Mouse (Mus musculus): ENCODE results near the gene Plac9a. TPM values are rescaled to one million over a fixed set of nuclear protein-coding genes. Genes with fewer than 3 reads are reported as not detected.
A peak's percentile ranks its signal among the peaks of the same experiment; 100 is the strongest.

The Plac9a gene
- polyA plus RNA-seq, 1 experiment from 2014 or later: 0.53 TPM

GRCm38 (mm10) chr14:25847660-25848059, 55.2 kb downstream of the Plac9a start:
- ATAC-seq (ENCODE audit: insufficient read depth): no peak
- Histone ChIP-seq H3K9ac (no peak overlapping the region), H3K9me3 (replicated peaks) (no peaks in the 10 kb centered on the region), H3K4me3 (replicated peaks) (no peak overlapping the region), H3K4me2 (no peak overlapping the region), H3K27me3 (no peaks in the 10 kb centered on the region), H3K27ac (replicated peaks) (no peak overlapping the region), H3K36me3 (replicated peaks) (no peaks in the 10 kb centered on the region), H3K4me1 (replicated peaks) (peaks cover 23% of the 10 kb centered on the region)
- 44% methylated on average over 9 of the region's 9 CpGs for WGBS (ENCODE audit: insufficient replicate concordance)

- ATAC-seq (ENCODE audit: insufficient read depth): no peak
- Histone ChIP-seq H3K9me3 (replicated peaks) (no peaks in the 10 kb centered on the region), H3K9ac (no peak overlapping the region), H3K36me3 (replicated peaks) (no peaks in the 10 kb centered on the region), H3K27ac (replicated peaks) (no peak overlapping the region), H3K4me1 (replicated peaks) (peaks cover 34% of the 10 kb centered on the region), H3K27me3 (peaks cover 5% of the 10 kb centered on the region; the same call in 1 of the 2 replicates), H3K4me3 (replicated peaks) (no peak overlapping the region), H3K4me2 (no peak overlapping the region)
- 68% methylated on average over 8 of the region's 8 CpGs for WGBS (ENCODE audit: insufficient replicate concordance)
Measured at GRCm38 (mm10) chr14:25846516-25846915, 56.4 kb downstream of the Plac9a start.

- no peaks in the 10 kb centered on the region for H3K36me3 ChIP-seq (replicated peaks)
- peaks cover 5% of the 10 kb centered on the region; the same call in 1 of the 2 replicates for H3K27me3 ChIP-seq
- H3K9ac ChIP-seq: no peak overlapping the region
- no peak for ATAC-seq (ENCODE audit: insufficient read depth)
- no peak overlapping the region for H3K4me3 ChIP-seq (replicated peaks)
- H3K27ac ChIP-seq (replicated peaks): no peak overlapping the region
- peaks cover 35% of the 10 kb centered on the region for H3K4me1 ChIP-seq (replicated peaks)
- WGBS (ENCODE audit: insufficient replicate concordance): 72% methylated on average over 6 of the region's 6 CpGs
- no peaks in the 10 kb centered on the region for H3K9me3 ChIP-seq (replicated peaks)
- H3K4me2 ChIP-seq: no peak overlapping the region
Measured at GRCm38 (mm10) chr14:25845832-25846383, 57.0 kb downstream of the Plac9a start.

GRCm38 (mm10) chr14:25844372-25844771, 58.5 kb downstream of the Plac9a start:
- 78% methylated on average over 4 of the region's 4 CpGs for WGBS (ENCODE audit: insufficient replicate concordance)
- Histone ChIP-seq H3K36me3 (replicated peaks) (no peaks in the 10 kb centered on the region), H3K4me3 (replicated peaks) (no peak overlapping the region), H3K9me3 (replicated peaks) (no peaks in the 10 kb centered on the region), H3K27ac (replicated peaks) (no peak overlapping the region), H3K9ac (no peak overlapping the region), H3K4me2 (no peak overlapping the region), H3K4me1 (replicated peaks) (peaks cover 32% of the 10 kb centered on the region), H3K27me3 (peaks cover 5% of the 10 kb centered on the region; the same call in 1 of the 2 replicates)
- no peak for ATAC-seq (ENCODE audit: insufficient read depth)

GRCm38 (mm10) chr14:25842688-25843003, 60.3 kb downstream of the Plac9a start:
- Histone ChIP-seq H3K9ac (peak overlapping the region; percentile 60), H3K36me3 (replicated peaks) (no peaks in the 10 kb centered on the region), H3K9me3 (replicated peaks) (no peaks in the 10 kb centered on the region), H3K4me1 (replicated peaks) (peaks cover 26% of the 10 kb centered on the region), H3K27me3 (peaks cover 5% of the 10 kb centered on the region; the same call in 1 of the 2 replicates), H3K4me3 (replicated peaks) (peak overlapping the region; percentile 64), H3K27ac (replicated peaks) (no peak overlapping the region), H3K4me2 (peak overlapping the region; percentile 83)
- 3% methylated on average over 12 of the region's 12 CpGs for WGBS (ENCODE audit: insufficient replicate concordance)
- no peak for ATAC-seq (ENCODE audit: insufficient read depth)

- Histone ChIP-seq H3K9ac (peak within 1 kb of the TSS; percentile 60), H3K27ac (replicated peaks) (peak within 1 kb of the TSS; percentile 16; the same call in 1 of the 2 replicates), H3K4me1 (replicated peaks) (peaks cover 23% of the 10 kb centered on the region), H3K4me2 (peak within 1 kb of the TSS; percentile 83), H3K9me3 (replicated peaks) (no peaks in the 10 kb centered on the region), H3K4me3 (replicated peaks) (peak within 1 kb of the TSS; percentile 64), H3K36me3 (replicated peaks) (no peaks in the 10 kb centered on the region), H3K27me3 (peaks cover 5% of the 10 kb centered on the region; the same call in 1 of the 2 replicates)
- ATAC-seq (ENCODE audit: insufficient read depth): peak; percentile 85
- under 1% methylated on average over 54 of the region's 54 CpGs for WGBS (ENCODE audit: insufficient replicate concordance)
Measured at GRCm38 (mm10) chr14:25841991-25842687, 60.8 kb downstream of the Plac9a start, which contains the start of gene Anxa11. Gene Anxa11, plus strand, starts transcription at chr14:25842156.

- Histone ChIP-seq H3K4me3 (replicated peaks) (peak overlapping the region; percentile 64), H3K36me3 (replicated peaks) (no peaks in the 10 kb centered on the region), H3K4me1 (replicated peaks) (peaks cover 20% of the 10 kb centered on the region), H3K27ac (replicated peaks) (no peak overlapping the region), H3K9ac (no peak overlapping the region), H3K27me3 (peaks cover 5% of the 10 kb centered on the region; the same call in 1 of the 2 replicates), H3K4me2 (peak overlapping the region; percentile 83), H3K9me3 (replicated peaks) (no peaks in the 10 kb centered on the region)
- no peak; the same call in 1 of the 2 replicates for ATAC-seq (ENCODE audit: insufficient read depth)
- 2% methylated on average over 4 of the region's 4 CpGs for WGBS (ENCODE audit: insufficient replicate concordance)
Measured at GRCm38 (mm10) chr14:25841579-25841978, 61.3 kb downstream of the Plac9a start.

- Histone ChIP-seq H3K4me3 (replicated peaks) (no peak overlapping the region), H3K27me3 (peaks cover 5% of the 10 kb centered on the region; the same call in 1 of the 2 replicates), H3K36me3 (replicated peaks) (no peaks in the 10 kb centered on the region), H3K9me3 (replicated peaks) (no peaks in the 10 kb centered on the region), H3K27ac (replicated peaks) (no peak overlapping the region), H3K9ac (no peak overlapping the region), H3K4me2 (no peak overlapping the region), H3K4me1 (replicated peaks) (peaks cover 20% of the 10 kb centered on the region)
- ATAC-seq (ENCODE audit: insufficient read depth): no peak
- WGBS (ENCODE audit: insufficient replicate concordance): 43% methylated on average over 7 of the region's 7 CpGs
Measured at GRCm38 (mm10) chr14:25840961-25841360, 61.9 kb downstream of the Plac9a start.

- ATAC-seq (ENCODE audit: insufficient read depth): no peak
- 42% methylated on average over 7 of the region's 7 CpGs for WGBS (ENCODE audit: insufficient replicate concordance)
- H3K27me3 ChIP-seq: peaks cover 5% of the 10 kb centered on the region; the same call in 1 of the 2 replicates
- no peak overlapping the region for H3K27ac ChIP-seq (replicated peaks)
- H3K4me1 ChIP-seq (replicated peaks): peaks cover 20% of the 10 kb centered on the region
- no peaks in the 10 kb centered on the region for H3K36me3 ChIP-seq (replicated peaks)
- H3K9ac ChIP-seq: no peak overlapping the region
- H3K9me3 ChIP-seq (replicated peaks): no peaks in the 10 kb centered on the region
- H3K4me2 ChIP-seq: no peak overlapping the region
- no peak overlapping the region for H3K4me3 ChIP-seq (replicated peaks)
Measured at GRCm38 (mm10) chr14:25839791-25840190, 63.1 kb downstream of the Plac9a start.

- no peak for ATAC-seq (ENCODE audit: insufficient read depth)
- no peak overlapping the region for H3K9ac ChIP-seq
- H3K36me3 ChIP-seq (replicated peaks): no peaks in the 10 kb centered on the region
- peaks cover 5% of the 10 kb centered on the region; the same call in 1 of the 2 replicates for H3K27me3 ChIP-seq
- H3K4me3 ChIP-seq (replicated peaks): no peak overlapping the region
- 67% methylated on average over 8 of the region's 8 CpGs for WGBS (ENCODE audit: insufficient replicate concordance)
- no peak overlapping the region for H3K4me2 ChIP-seq
- no peaks in the 10 kb centered on the region for H3K9me3 ChIP-seq (replicated peaks)
- H3K27ac ChIP-seq (replicated peaks): no peak overlapping the region
- H3K4me1 ChIP-seq (replicated peaks): peaks cover 17% of the 10 kb centered on the region
Measured at GRCm38 (mm10) chr14:25838411-25838810, 64.5 kb downstream of the Plac9a start.
